Mouse (Mus musculus) neutrophil, adult 5-6 weeks (primary cell): ENCODE results near the gene Mum1l1. TPM values are rescaled to one million over a fixed set of nuclear protein-coding genes. Genes with fewer than 3 reads are reported as not detected.

ENCODE experiments used
- total RNA-seq: library from RNA; stranded (forward); fragments of 200-1000 nt; gene quantifications from 2 replicates; pipeline ENCODE4 v1.2.3, GENCODE M21; 2017

Gene Mum1l1
- total RNA-seq, 1 experiment from 2014 or later, result not detected

Other genes with a start within 250 kb of the Mum1l1 start
- gene Serpina7, start 124.8 kb upstream of the Mum1l1 start, total RNA-seq, result not detected in 2 replicates
- gene 4930513O06Rik, start 123.8 kb upstream of the Mum1l1 start, total RNA-seq, result not detected in 2 replicates
- gene 4933428M09Rik, start 30.8 kb upstream of the Mum1l1 start, total RNA-seq, result not detected in 2 replicates
- gene Trap1a, start 123.6 kb downstream of the Mum1l1 start, total RNA-seq, result not detected in 2 replicates